Mouse (Mus musculus) testis, adult 2 months (tissue): Measurements from ENCODE around the gene Rnf43. TPM values are rescaled to one million over a fixed set of nuclear protein-coding genes. Genes with fewer than 3 reads are reported as not detected.

Experiments
- H3K27ac ChIP-seq: fragments of 200-500 bp; 2 replicates; pipeline ENCODE4 v1.5.1; 2012; ENCODE audit warnings: low read depth, low read length; ENCODE audit not compliant: control insufficient read depth, insufficient read depth
- H3K27me3 ChIP-seq: fragments of 200-500 bp; 2 replicates; pipeline ENCODE4 v1.6.1; 2012; ENCODE audit warnings: mild to moderate bottlenecking, low read length, moderate library complexity; ENCODE audit not compliant: control insufficient read depth, insufficient read depth
- H3K36me3 ChIP-seq: fragments of 200-500 bp; 2 replicates; pipeline ENCODE4 v1.6.1; 2012; ENCODE audit warnings: mild to moderate bottlenecking, low read length; ENCODE audit not compliant: control insufficient read depth, insufficient read depth
- H3K4me1 ChIP-seq: fragments of 200-500 bp; 2 replicates; pipeline ENCODE4 v1.6.1; 2012; ENCODE audit warnings: low read length; ENCODE audit not compliant: control insufficient read depth, insufficient read depth
- H3K4me3 ChIP-seq: fragments of 200-500 bp; 2 replicates; pipeline ENCODE4 v1.5.1; 2012; ENCODE audit warnings: low read depth, mild to moderate bottlenecking, low read length, moderate library complexity, mixed read lengths; ENCODE audit not compliant: control insufficient read depth
- CTCF ChIP-seq: fragments of 200-500 bp; IDR thresholded peaks from 2 replicates; pipeline ENCODE4 v1.5.1; 2012; ENCODE audit warnings: low read depth, mild to moderate bottlenecking, inconsistent platforms, low read length, moderate library complexity; ENCODE audit not compliant: control insufficient read depth, insufficient read depth, insufficient replicate concordance
- POLR2A ChIP-seq: fragments of 200-500 bp; IDR thresholded peaks from 2 replicates; pipeline ENCODE4 v1.6.1; 2012; ENCODE audit warnings: low read depth, mild to moderate bottlenecking, inconsistent platforms, low read length, moderate library complexity; ENCODE audit not compliant: control insufficient read depth
- polyA plus RNA-seq: library from polyadenylated mRNA; depleted of rRNA; stranded (reverse); fragments of >200 nt; gene quantifications from 2 replicates; pipeline ENCODE4 v1.2.3, GENCODE M21; 2012

Gene Rnf43
- polyA plus RNA-seq, 1 experiment, result 2.3 TPM

DNA sequence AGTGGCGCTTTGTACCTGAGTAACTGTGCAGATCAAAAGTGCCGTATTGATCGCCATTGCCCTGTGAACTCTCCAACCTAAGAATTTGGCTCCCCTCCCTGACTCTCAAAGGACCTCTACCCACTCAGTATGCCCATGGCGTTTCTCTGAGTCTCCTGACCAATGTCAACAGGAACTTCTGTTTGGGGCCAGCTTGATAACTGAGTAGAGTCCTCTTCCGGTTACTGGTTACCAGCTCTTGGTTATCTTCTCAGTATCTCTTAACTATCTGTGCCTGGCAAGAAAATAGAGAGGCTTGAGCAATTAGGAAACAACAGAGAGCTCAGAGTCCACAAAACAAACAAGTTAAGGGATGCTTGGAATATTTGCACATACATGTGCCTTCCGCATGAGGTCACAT is 38.6 kb downstream of the Rnf43 start:
- TF ChIP-seq CTCF (no peak), POLR2A (no peak)
- Histone ChIP-seq H3K4me1 (no peaks in the 10 kb centered on the region), H3K27ac (no peak overlapping the region), H3K36me3 (no peaks in the 10 kb centered on the region), H3K4me3 (no peak overlapping the region), H3K27me3 (no peaks in the 10 kb centered on the region)

DNA sequence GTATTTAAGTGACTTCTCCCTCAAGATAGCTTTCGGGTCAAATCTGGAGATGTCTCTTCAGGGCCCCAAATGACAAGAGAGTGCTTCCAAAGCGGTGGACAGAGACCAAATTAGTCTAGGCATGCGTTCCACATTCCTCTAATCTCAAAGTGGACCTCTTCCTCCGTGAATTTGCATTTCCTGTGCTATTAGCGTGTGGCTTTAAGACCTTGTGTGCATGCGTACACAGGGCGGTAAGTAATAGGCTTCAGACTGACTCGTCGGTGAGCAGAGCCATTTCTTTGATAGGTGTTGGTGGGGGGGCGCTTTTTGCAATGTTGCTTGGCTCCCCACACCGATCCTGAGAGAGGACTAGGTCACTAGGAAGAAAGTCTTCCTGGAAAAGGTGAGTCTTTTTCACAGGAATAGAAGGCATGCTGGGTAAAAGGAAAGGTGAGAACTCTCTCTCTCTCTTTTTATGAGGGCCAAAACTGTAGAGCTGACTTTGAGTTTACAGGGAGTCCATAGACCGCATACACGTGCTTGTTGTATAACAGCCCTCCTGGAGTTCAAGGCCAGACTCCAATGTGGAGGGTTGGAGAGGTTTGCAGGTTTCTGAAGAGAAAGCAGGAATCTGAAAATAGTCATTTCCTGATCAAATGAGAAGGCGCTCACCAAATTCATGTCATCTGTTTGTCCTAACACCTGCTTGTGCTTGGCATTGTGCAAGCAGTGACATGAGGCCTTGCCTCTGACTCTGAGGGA is 39.5 kb downstream of the Rnf43 start:
- Histone ChIP-seq H3K36me3 (no peaks in the 10 kb centered on the region), H3K27ac (no peak overlapping the region), H3K27me3 (no peaks in the 10 kb centered on the region), H3K4me1 (no peaks in the 10 kb centered on the region), H3K4me3 (no peak overlapping the region)
- no peak for TF ChIP-seq POLR2A
- no peak for TF ChIP-seq CTCF

DNA sequence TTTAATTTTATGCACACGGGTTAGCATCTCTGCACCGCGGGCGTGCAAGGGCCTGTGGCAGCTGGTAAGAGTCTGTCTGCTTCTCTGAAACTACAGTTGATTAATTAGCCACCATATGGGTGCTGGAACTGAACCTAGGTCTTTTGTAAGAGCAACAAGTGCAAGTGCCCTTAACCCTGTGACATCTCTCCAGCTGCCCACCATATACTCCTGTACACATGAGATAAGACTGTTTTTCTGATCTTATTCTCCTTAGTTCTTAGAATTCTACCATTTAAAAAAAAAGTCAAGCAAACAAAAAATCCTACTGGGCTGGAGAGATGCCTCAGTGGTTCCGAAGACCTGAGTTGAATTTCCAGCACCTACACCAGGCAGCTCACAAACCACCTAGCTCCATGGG is 41.1 kb downstream of the Rnf43 start:
- H3K36me3 ChIP-seq, result no peaks in the 10 kb centered on the region
- TF ChIP-seq CTCF (no peak), POLR2A (no peak)
- no peak overlapping the region for H3K27ac ChIP-seq
- no peaks in the 10 kb centered on the region for H3K27me3 ChIP-seq
- H3K4me1 ChIP-seq, result no peaks in the 10 kb centered on the region
- H3K4me3 ChIP-seq, result no peak overlapping the region

DNA sequence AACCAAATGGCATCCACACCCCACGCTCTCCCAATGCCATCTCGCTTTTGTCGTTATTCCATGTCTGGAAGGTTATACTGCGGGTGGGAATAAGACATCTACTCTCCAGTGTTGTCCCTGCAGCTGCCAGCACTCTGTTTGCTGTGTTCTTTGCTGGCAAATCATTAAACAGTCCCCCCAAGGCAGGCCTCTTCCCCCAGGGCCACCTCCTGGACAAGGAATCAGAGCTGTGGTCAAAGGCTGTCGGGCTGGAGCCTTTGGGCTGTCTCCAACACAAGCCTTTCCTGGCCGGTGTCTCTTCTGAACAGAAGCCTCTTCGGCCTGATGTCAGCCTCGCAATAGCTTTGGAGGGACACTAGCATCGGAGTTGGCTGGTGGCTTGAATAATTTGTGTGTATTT is 41.8 kb downstream of the Rnf43 start:
- no peaks in the 10 kb centered on the region for H3K27me3 ChIP-seq
- no peak overlapping the region for H3K27ac ChIP-seq
- H3K36me3 ChIP-seq, result no peaks in the 10 kb centered on the region
- H3K4me3 ChIP-seq, result no peak overlapping the region
- no peaks in the 10 kb centered on the region for H3K4me1 ChIP-seq
- TF ChIP-seq POLR2A (no peak), CTCF (no peak)

DNA sequence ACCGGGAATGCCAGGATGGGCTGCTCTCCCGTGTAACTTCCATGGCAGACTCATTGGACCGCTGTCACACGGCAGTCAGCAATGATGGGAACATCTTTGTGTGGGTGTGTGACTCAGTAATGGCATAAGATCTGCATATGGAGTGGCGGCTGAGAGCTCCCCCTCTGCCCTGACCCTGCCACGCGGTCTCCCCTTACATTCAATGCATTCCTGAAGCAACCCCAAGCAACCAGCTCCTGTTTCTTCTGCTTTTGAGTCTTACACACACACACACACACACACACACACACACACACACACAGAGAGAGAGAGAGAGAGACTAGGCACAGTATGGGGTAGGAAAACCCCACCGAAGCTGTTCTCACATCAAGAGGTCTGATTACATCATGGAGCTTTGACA is 45.0 kb downstream of the Rnf43 start:
- no peaks in the 10 kb centered on the region for H3K36me3 ChIP-seq
- peaks cover 7% of the 10 kb centered on the region for H3K4me1 ChIP-seq
- no peak overlapping the region for H3K4me3 ChIP-seq
- no peaks in the 10 kb centered on the region for H3K27me3 ChIP-seq
- no peak for TF ChIP-seq CTCF
- TF ChIP-seq POLR2A, result no peak
- H3K27ac ChIP-seq, result no peak overlapping the region

DNA sequence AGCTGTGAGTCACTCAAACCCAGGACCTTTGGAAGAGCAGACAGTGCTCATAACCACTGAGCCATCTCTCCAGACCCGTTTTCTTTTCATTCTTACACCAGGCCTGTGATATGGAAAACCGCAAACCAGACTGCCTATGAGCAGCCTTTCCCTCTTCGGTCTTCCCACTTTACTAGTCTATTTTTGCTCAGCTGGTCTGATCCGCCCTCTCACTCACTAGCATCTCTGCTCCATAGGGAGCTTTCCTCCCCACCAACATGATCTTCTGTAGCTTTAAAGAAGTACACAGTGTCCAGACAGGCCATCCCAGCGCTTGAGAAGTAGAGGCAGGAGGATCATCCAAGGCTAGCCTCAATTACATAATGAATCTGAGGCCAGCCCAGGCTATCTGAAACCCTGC is 46.5 kb downstream of the Rnf43 start:
- no peak overlapping the region for H3K27ac ChIP-seq
- TF ChIP-seq POLR2A, result no peak
- no peak for TF ChIP-seq CTCF
- peaks cover 7% of the 10 kb centered on the region for H3K4me1 ChIP-seq
- H3K4me3 ChIP-seq, result no peak overlapping the region
- no peaks in the 10 kb centered on the region for H3K27me3 ChIP-seq
- no peaks in the 10 kb centered on the region for H3K36me3 ChIP-seq

DNA sequence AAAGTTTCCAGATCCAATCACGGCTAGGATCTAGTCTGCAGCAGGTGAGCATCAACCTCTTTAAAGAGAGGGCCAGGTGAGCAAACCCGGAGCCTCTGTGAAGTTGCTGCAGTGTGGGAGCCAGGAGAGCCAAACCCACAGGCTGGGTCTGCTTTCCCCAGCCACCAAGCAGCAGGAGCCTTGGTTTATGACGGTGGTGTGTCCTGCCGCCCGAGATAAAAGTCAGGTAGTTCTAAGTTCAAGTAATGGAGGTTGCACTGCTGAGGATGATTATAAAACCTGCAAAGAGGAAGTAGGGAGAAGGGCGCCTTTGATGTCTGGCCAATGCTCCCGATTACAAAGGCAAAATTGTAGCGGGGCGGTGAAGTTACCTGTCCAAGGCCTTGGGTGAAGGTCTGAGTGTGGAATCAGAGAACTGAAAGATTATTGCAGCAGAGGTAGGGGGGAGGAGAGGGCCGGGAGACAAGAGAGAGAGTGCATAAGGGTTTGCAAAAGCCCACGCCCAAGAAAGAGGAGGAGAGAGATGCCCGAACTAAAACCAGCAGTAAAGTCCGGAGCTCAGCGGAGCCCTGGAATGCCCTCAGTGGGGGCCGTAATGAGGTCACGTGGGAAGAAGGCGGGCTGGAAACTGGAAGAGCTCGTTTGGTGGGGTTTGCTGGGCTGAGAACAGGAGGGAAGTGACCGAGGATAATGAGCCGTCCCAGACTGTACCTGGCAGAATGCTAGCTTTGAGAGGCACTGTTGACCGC is 47.2 kb downstream of the Rnf43 start:
- H3K4me3 ChIP-seq, result no peak overlapping the region
- no peak overlapping the region for H3K27ac ChIP-seq
- H3K4me1 ChIP-seq, result peaks cover 7% of the 10 kb centered on the region
- TF ChIP-seq POLR2A (no peak), CTCF (no peak)
- no peaks in the 10 kb centered on the region for H3K27me3 ChIP-seq
- H3K36me3 ChIP-seq, result no peaks in the 10 kb centered on the region
